Mouse (Mus musculus) embryonic fibroblast, embryonic 13.5 days (primary cell): Measurements from ENCODE around the gene Cnih3.

ENCODE experiments used
- CTCF ChIP-seq: IDR thresholded peaks from 2 replicates; pipeline ENCODE4 v1.5.1; 2011; ENCODE audit warnings: mild to moderate bottlenecking, control low read depth, low read length, moderate library complexity, borderline replicate concordance; ENCODE audit not compliant: insufficient read depth
- POLR2A ChIP-seq: IDR thresholded peaks from 2 replicates; pipeline ENCODE4 v1.6.1; 2011; ENCODE audit warnings: low read depth, mild to moderate bottlenecking, control low read depth, low read length, moderate library complexity

GRCm38 (mm10) chr1:181414985-181415384 lies 62.6 kb downstream of the Cnih3 start:
- TF ChIP-seq POLR2A, result no peak
- TF ChIP-seq CTCF, result no peak
